Mouse (Mus musculus) lung, postnatal 0 days (tissue): ENCODE results near the gene Kif2c.

Source experiments
- CTCF ChIP-seq: IDR thresholded peaks from 2 replicates; pipeline ENCODE4 v1.5.1; 2016; ENCODE audit warnings: antibody characterized with exemption, mild to moderate bottlenecking
- EP300 ChIP-seq: IDR thresholded peaks from 2 replicates; pipeline ENCODE4 v1.6.1; 2016; ENCODE audit warnings: antibody characterized with exemption, mild to moderate bottlenecking, control low read depth

DNA sequence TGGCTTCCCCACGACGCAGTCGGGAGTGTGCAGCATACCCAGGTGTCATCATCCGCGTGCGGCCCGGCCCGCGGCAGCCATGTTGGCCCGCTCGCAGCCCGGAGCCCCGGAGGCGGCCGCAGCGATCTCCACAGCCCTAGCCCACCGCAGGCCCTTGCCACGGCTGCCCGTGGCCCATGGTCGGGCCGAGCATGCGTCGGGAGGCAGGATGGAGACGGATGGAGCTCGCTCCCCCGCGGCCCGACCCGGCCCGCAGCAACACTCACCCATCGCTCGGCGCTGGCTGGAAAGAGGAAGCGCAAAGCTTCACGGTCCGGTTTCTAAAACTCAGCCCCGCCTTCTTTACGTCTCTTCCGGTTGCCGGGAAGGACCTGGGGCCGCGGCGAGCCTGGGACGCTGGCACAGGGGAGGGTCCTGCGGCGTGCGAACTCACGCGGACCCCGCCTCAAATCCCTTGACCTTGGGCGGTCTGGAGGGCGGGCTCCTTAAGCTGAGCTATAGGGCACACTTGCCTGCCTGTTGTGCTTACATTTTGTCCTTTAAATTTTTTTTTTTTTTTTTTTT is 26.6 kb downstream of the Kif2c start, which contains the start of gene Rps8:
- TF ChIP-seq CTCF (no peak), EP300 (no peak)
